Mouse (Mus musculus): Measurements from ENCODE around the gene Map2k3. TPM values are rescaled to one million over a fixed set of nuclear protein-coding genes. Genes with fewer than 3 reads are reported as not detected.

The Map2k3 gene
- total and polyA plus RNA-seq, 3 experiments: 13.7 to 92.5 (median 35.5) TPM

- Histone ChIP-seq H3K4me3 (replicated peaks in 1 of 3; ENCODE audit: low read depth in 2 of 3, low read length in 2 of 3, poor library complexity in 1 of 3) (no peak overlapping the region), H3K27me3 (replicated peaks) (no peaks in the 10 kb centered on the region), H3K4me1 (ENCODE audit: control insufficient read depth in 1 of 2, insufficient read depth in 2 of 2) (peaks cover 0 to 10% of the 10 kb centered on the region in 2 experiments; a peak in 2 of 4 replicates), H3K9me3 (replicated peaks; ENCODE audit: low read length) (peaks cover 2% of the 10 kb centered on the region), H3K9ac (ENCODE audit: insufficient read depth, low read depth) (no peak overlapping the region), H3K79me2 (replicated peaks; ENCODE audit: control insufficient read depth, extremely low read depth, insufficient read depth, poor library complexity, severe bottlenecking) (no peaks in the 10 kb centered on the region), H3K4me2 (ENCODE audit: insufficient read depth, low read depth, poor library complexity, severe bottlenecking) (no peak overlapping the region), H3K27ac (ENCODE audit: insufficient read depth, low read depth) (no peak overlapping the region), H3K36me3 (replicated peaks in 1 of 2; ENCODE audit: control insufficient read depth in 1 of 2, insufficient read depth in 1 of 2, low read length in 1 of 2) (no peaks in the 10 kb centered on the region)
- DNase-seq (ENCODE audit: extremely low read depth): no peak
- in situ Hi-C loops (cut with MboI; ENCODE audit: low pct_ligation_motif_present, low pct_unique_long_range_greater_than_20kb, low sequenced_read_pairs): no loop called here
- dilution Hi-C loops (cut with MboI; ENCODE audit: extremely low pct_ligation_motif_present, extremely low pct_unique_long_range_greater_than_20kb, low sequenced_read_pairs): no loop called here
- TF ChIP-seq NRF1 (IDR thresholded peaks at IDR 0.05; ENCODE audit: low read depth, low read length) (no peak), MXI1 (IDR thresholded peaks at IDR 0.05; ENCODE audit: low read depth, low read length) (no peak), MAX (IDR thresholded peaks at IDR 0.05; ENCODE audit: low read length) (no peak), MAFK (IDR thresholded peaks at IDR 0.05; ENCODE audit: insufficient replicate concordance, low read length) (no peak), ETS1 (conservative IDR thresholded peaks at IDR 0.05; ENCODE audit: low read depth, low read length) (no peak), SMC3 (IDR thresholded peaks at IDR 0.05; ENCODE audit: low read depth, low read length) (no peak), HCFC1 (IDR thresholded peaks at IDR 0.05; ENCODE audit: low read depth, low read length) (no peak), KAT2A (IDR thresholded peaks at IDR 0.05; ENCODE audit: insufficient replicate concordance, low read length) (no peak)
Measured at GRCm38 (mm10) chr11:60981693-60982486, 50.1 kb downstream of the Map2k3 start.

DNA sequence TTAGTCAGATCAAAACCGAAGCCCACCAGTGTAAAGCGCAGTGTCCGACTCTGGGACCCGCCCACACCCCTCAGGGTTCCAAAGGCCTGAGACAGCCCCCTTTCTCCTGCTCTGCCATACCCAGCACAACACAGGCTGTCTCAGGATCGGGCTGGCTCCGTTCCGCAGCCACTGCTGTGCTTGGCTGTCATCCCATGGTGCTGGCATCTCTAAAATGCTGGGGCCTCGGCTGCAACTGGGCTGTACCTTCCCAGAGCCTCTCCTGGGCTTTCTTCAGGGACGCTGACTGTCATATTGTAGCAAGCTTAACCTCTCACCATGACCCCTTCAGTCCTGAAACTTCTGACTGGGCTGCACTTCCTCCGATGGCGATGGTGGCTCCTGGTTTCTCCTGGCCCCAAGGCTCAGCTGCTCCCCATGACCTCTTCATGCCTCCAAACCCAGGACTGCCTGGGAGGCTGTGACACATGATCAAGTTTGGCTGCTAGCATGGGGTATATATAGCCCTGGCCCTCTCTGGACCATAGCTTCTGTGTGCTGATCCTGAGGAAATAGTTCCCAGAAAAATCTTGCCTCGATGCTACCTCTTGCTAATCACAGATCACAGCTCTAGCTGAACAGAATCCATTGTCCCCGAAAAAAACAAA, 53.2 kb downstream of the Map2k3 start:
- dilution Hi-C loops (cut with MboI; ENCODE audit: extremely low pct_ligation_motif_present, extremely low pct_unique_long_range_greater_than_20kb, low sequenced_read_pairs): no loop called here
- H3K27ac ChIP-seq (ENCODE audit: insufficient read depth, low read depth): no peak overlapping the region
- H3K27me3 ChIP-seq (replicated peaks): no peaks in the 10 kb centered on the region
- H3K9me3 ChIP-seq (replicated peaks; ENCODE audit: low read length): peaks cover 12% of the 10 kb centered on the region
- H3K4me1 ChIP-seq (ENCODE audit: control insufficient read depth in 1 of 2, insufficient read depth in 2 of 2): peaks cover 0 to 10% of the 10 kb centered on the region in 2 experiments; a peak in 2 of 4 replicates
- H3K9ac ChIP-seq (ENCODE audit: insufficient read depth, low read depth): no peak overlapping the region
- in situ Hi-C loops (cut with MboI; ENCODE audit: low pct_ligation_motif_present, low pct_unique_long_range_greater_than_20kb, low sequenced_read_pairs): no loop called here
- H3K4me3 ChIP-seq (replicated peaks in 1 of 3; ENCODE audit: low read depth in 2 of 3, low read length in 2 of 3, poor library complexity in 1 of 3): no peak overlapping the region
- DNase-seq (ENCODE audit: extremely low read depth): no peak
- TF ChIP-seq MEF2A (IDR thresholded peaks at IDR 0.05; ENCODE audit: borderline replicate concordance, low read depth, low read length) (no peak), ZMIZ1 (IDR thresholded peaks at IDR 0.05; ENCODE audit: low read depth, low read length) (no peak), NELFE (IDR thresholded peaks at IDR 0.05; ENCODE audit: low read depth, low read length) (no peak), BHLHE40 (IDR thresholded peaks at IDR 0.05; ENCODE audit: low read depth, low read length) (no peak), SMC3 (IDR thresholded peaks at IDR 0.05; ENCODE audit: low read depth, low read length) (no peak), CHD1 (IDR thresholded peaks at IDR 0.05; ENCODE audit: low read depth, low read length) (no peak), E2F4 (IDR thresholded peaks at IDR 0.05; ENCODE audit: insufficient replicate concordance, low read depth, low read length) (no peak), RCOR1 (conservative IDR thresholded peaks at IDR 0.05; ENCODE audit: low read depth, low read length) (no peak), SIN3A (IDR thresholded peaks at IDR 0.05; ENCODE audit: low read length) (no peak)
- no peak overlapping the region for H3K4me2 ChIP-seq (ENCODE audit: insufficient read depth, low read depth, poor library complexity, severe bottlenecking)
- no peaks in the 10 kb centered on the region for H3K36me3 ChIP-seq (replicated peaks in 1 of 2; ENCODE audit: control insufficient read depth in 1 of 2, insufficient read depth in 1 of 2, low read length in 1 of 2)
- H3K79me2 ChIP-seq (replicated peaks; ENCODE audit: control insufficient read depth, extremely low read depth, insufficient read depth, poor library complexity, severe bottlenecking): no peaks in the 10 kb centered on the region

Measured in CH12.LX (cell line).